Mouse (Mus musculus) left cerebral cortex, adult 9 months (tissue): ENCODE results near the gene Notch1.

Experiments used
- DNase-seq, 2 experiments: peaks; one replicate each; pipeline ENCODE4 v3.0.0; 2022; ENCODE audit warnings: low spot score in 2 of 2

The Notch1 gene

GRCm38 (mm10) chr2:26408515-26409356 lies 107.7 kb downstream of the Notch1 start, which contains the start of gene Inpp5e:
Gene Inpp5e (minus strand): TSS chr2:26409203.
- peak; percentile 81 to 96 for DNase-seq
